Mouse (Mus musculus) midbrain, embryonic 11.5 days (tissue): ENCODE measurements around the gene Nhsl1. TPM values are rescaled to one million over a fixed set of nuclear protein-coding genes. Genes with fewer than 3 reads are reported as not detected.
A peak's percentile ranks its signal among the peaks of the same experiment; 100 is the strongest.

Experiments
- ATAC-seq: fragments of 200-750 bp; cut with Nextera tagmentation; 2 replicates; pipeline ENCODE4 v1.8.0; 2017; ENCODE audit warnings: moderate TSS enrichment, moderate library complexity; ENCODE audit not compliant: low FRiP score
- DNase-seq: peaks from one replicate; pipeline ENCODE4 v3.0.0; 2015; ENCODE audit warnings: low spot score; ENCODE audit errors: missing footprints
- H3K27ac ChIP-seq: fragments of 300-500 bp; sonication (generic); 2 replicates; pipeline ENCODE4 v1.5.1; 2014; ENCODE audit warnings: low read depth, low read length
- H3K27me3 ChIP-seq: fragments of 300-500 bp; sonication (generic); 2 replicates; pipeline ENCODE4 v1.6.1; 2014; ENCODE audit warnings: mild to moderate bottlenecking, low read length, moderate library complexity, mixed read lengths; ENCODE audit not compliant: control insufficient read depth, insufficient read depth
- H3K36me3 ChIP-seq: fragments of 300-500 bp; sonication (generic); 2 replicates; pipeline ENCODE4 v1.6.1; 2014; ENCODE audit warnings: mild to moderate bottlenecking, low read length, moderate library complexity, mixed read lengths; ENCODE audit not compliant: control insufficient read depth, insufficient read depth
- H3K4me1 ChIP-seq: fragments of 300-500 bp; sonication (generic); 2 replicates; pipeline ENCODE4 v1.6.1; 2014; ENCODE audit warnings: low read length; ENCODE audit not compliant: control insufficient read depth, insufficient read depth
- H3K4me2 ChIP-seq: fragments of 300-500 bp; sonication (generic); 2 replicates; pipeline ENCODE4 v1.6.1; 2014; ENCODE audit warnings: mild to moderate bottlenecking, moderate library complexity
- H3K4me3 ChIP-seq: fragments of 300-500 bp; sonication (generic); 2 replicates; pipeline ENCODE4 v1.5.1; 2014; ENCODE audit warnings: low read depth, low read length
- H3K9ac ChIP-seq: fragments of 300-500 bp; sonication (generic); 2 replicates; pipeline ENCODE4 v1.6.1; 2014; ENCODE audit warnings: low read length
- H3K9me3 ChIP-seq: fragments of 300-500 bp; sonication (generic); 2 replicates; pipeline ENCODE4 v1.6.1; 2016; ENCODE audit warnings: low read length; ENCODE audit not compliant: control insufficient read depth
- WGBS: fragments of 180-500 bp; shearing (Covaris S2); extraction: QIAGEN DNeasy Blood & Tissue Kit; methylation state at CpG from one replicate; pipeline ENCODE4 v1.1.7; 2014; 5-methylcytosine and 5-hydroxymethylcytosine counted together
- polyA plus RNA-seq: library from polyadenylated mRNA; unstranded; fragments of >200 nt; fragmentation: Nextera tagmentation; extraction: Ambion mirVana; gene quantifications from 2 replicates; pipeline ENCODE4 v1.2.1, GENCODE M21; 2014

Nhsl1 gene
- polyA plus RNA-seq, 1 experiment from 2014 or later = 15.3 TPM

GRCm38 (mm10) chr10:18337725-18338124 lies 18.9 kb downstream of the Nhsl1 start:
- ATAC-seq (no peak), DNase-seq (no peak)
- no peaks in the 10 kb centered on the region for H3K36me3 ChIP-seq
- H3K4me1 ChIP-seq = peaks cover 13% of the 10 kb centered on the region; the same call in 1 of the 2 replicates
- no peak overlapping the region for H3K4me2 ChIP-seq
- no peak overlapping the region for H3K27ac ChIP-seq
- no peak overlapping the region for H3K9ac ChIP-seq
- WGBS = 84% methylated on average over 5 of the region's 5 CpGs
- H3K9me3 ChIP-seq = no peaks in the 10 kb centered on the region
- H3K27me3 ChIP-seq = no peaks in the 10 kb centered on the region
- no peak overlapping the region for H3K4me3 ChIP-seq

GRCm38 (mm10) chr10:18339386-18339785 lies 20.6 kb downstream of the Nhsl1 start:
- H3K27me3 ChIP-seq = no peaks in the 10 kb centered on the region
- H3K4me1 ChIP-seq = peaks cover 11% of the 10 kb centered on the region; the same call in 1 of the 2 replicates
- ATAC-seq (no peak), DNase-seq (no peak)
- no peak overlapping the region for H3K4me2 ChIP-seq
- H3K4me3 ChIP-seq = no peak overlapping the region
- no peaks in the 10 kb centered on the region for H3K36me3 ChIP-seq
- 86% methylated on average over 6 of the region's 6 CpGs for WGBS
- no peak overlapping the region for H3K27ac ChIP-seq
- H3K9me3 ChIP-seq = no peaks in the 10 kb centered on the region
- no peak overlapping the region for H3K9ac ChIP-seq

GRCm38 (mm10) chr10:18340930-18341329 lies 22.1 kb downstream of the Nhsl1 start:
- no peak overlapping the region for H3K27ac ChIP-seq
- peak; percentile 63 for ATAC-seq
- no peak overlapping the region for H3K4me3 ChIP-seq
- peaks cover 9% of the 10 kb centered on the region; the same call in 1 of the 2 replicates for H3K4me1 ChIP-seq
- no peak overlapping the region for H3K9ac ChIP-seq
- H3K4me2 ChIP-seq = no peak overlapping the region
- WGBS = 80% methylated on average over 1 of the region's 1 CpGs
- H3K36me3 ChIP-seq = no peaks in the 10 kb centered on the region
- no peaks in the 10 kb centered on the region for H3K9me3 ChIP-seq
- no peak for DNase-seq
- H3K27me3 ChIP-seq = no peaks in the 10 kb centered on the region

- Histone ChIP-seq H3K4me2 (peak overlapping the region; percentile 23; the same call in 1 of the 2 replicates), H3K36me3 (no peaks in the 10 kb centered on the region), H3K27me3 (no peaks in the 10 kb centered on the region), H3K4me1 (peaks cover 9% of the 10 kb centered on the region; the same call in 1 of the 2 replicates), H3K4me3 (no peak overlapping the region), H3K9me3 (no peaks in the 10 kb centered on the region), H3K9ac (no peak overlapping the region), H3K27ac (no peak overlapping the region)
- ATAC-seq (peak; percentile 67; the same call in 1 of the 2 replicates), DNase-seq (peak; percentile 89)
- WGBS = 26% methylated on average over 15 of the region's 15 CpGs
These were observed 22.8 kb downstream of the Nhsl1 start for GRCm38 (mm10) chr10:18341444-18342196.

GRCm38 (mm10) chr10:18347231-18347630 lies 28.4 kb downstream of the Nhsl1 start:
- no peaks in the 10 kb centered on the region for H3K9me3 ChIP-seq

GRCm38 (mm10) chr10:18350781-18351180 lies 32.0 kb downstream of the Nhsl1 start:
- H3K9me3 ChIP-seq = no peaks in the 10 kb centered on the region
- 84% methylated on average over 4 of the region's 4 CpGs for WGBS
- no peaks in the 10 kb centered on the region for H3K27me3 ChIP-seq
- H3K27ac ChIP-seq = no peak overlapping the region
- no peak overlapping the region for H3K4me3 ChIP-seq
- no peaks in the 10 kb centered on the region for H3K4me1 ChIP-seq
- ATAC-seq (no peak), DNase-seq (no peak)
- no peak overlapping the region for H3K4me2 ChIP-seq
- H3K36me3 ChIP-seq = no peaks in the 10 kb centered on the region
- H3K9ac ChIP-seq = no peak overlapping the region

More at GRCm38 (mm10) chr10:18347231-18347630, 28.4 kb downstream of the Nhsl1 start:
- no peak for DNase-seq
- Histone ChIP-seq H3K4me2 (no peak overlapping the region), H3K4me3 (no peak overlapping the region), H3K27me3 (no peaks in the 10 kb centered on the region), H3K36me3 (no peaks in the 10 kb centered on the region), H3K27ac (no peak overlapping the region), H3K4me1 (no peaks in the 10 kb centered on the region; the same call in 1 of the 2 replicates), H3K9ac (no peak overlapping the region)
- ATAC-seq = no peak
- 91% methylated on average over 15 of the region's 15 CpGs for WGBS

- DNase-seq = no peak
- WGBS = 91% methylated on average over 5 of the region's 5 CpGs
These were observed 34.2 kb downstream of the Nhsl1 start for GRCm38 (mm10) chr10:18352937-18353336.

GRCm38 (mm10) chr10:18354103-18354502 lies 35.3 kb downstream of the Nhsl1 start:
- no peak overlapping the region for H3K27ac ChIP-seq
- H3K4me1 ChIP-seq = no peaks in the 10 kb centered on the region
- ATAC-seq (no peak), DNase-seq (no peak)
- no peak overlapping the region for H3K4me2 ChIP-seq
- H3K4me3 ChIP-seq = no peak overlapping the region
- no peaks in the 10 kb centered on the region for H3K36me3 ChIP-seq
- 84% methylated on average over 8 of the region's 8 CpGs for WGBS
- H3K9me3 ChIP-seq = no peaks in the 10 kb centered on the region
- H3K9ac ChIP-seq = no peak overlapping the region
- no peaks in the 10 kb centered on the region for H3K27me3 ChIP-seq

More at GRCm38 (mm10) chr10:18352937-18353336, 34.2 kb downstream of the Nhsl1 start:
- Histone ChIP-seq H3K4me1 (no peaks in the 10 kb centered on the region), H3K36me3 (no peaks in the 10 kb centered on the region), H3K9me3 (no peaks in the 10 kb centered on the region), H3K27me3 (no peaks in the 10 kb centered on the region), H3K4me3 (no peak overlapping the region), H3K27ac (no peak overlapping the region), H3K9ac (no peak overlapping the region), H3K4me2 (no peak overlapping the region)
- ATAC-seq = no peak

GRCm38 (mm10) chr10:18356461-18356860 lies 37.7 kb downstream of the Nhsl1 start:
- Histone ChIP-seq H3K4me3 (no peak overlapping the region), H3K27ac (no peak overlapping the region), H3K9me3 (no peaks in the 10 kb centered on the region), H3K9ac (no peak overlapping the region), H3K36me3 (no peaks in the 10 kb centered on the region), H3K4me2 (no peak overlapping the region), H3K4me1 (no peaks in the 10 kb centered on the region), H3K27me3 (no peaks in the 10 kb centered on the region)
- ATAC-seq (no peak), DNase-seq (no peak)
- 88% methylated on average over 6 of the region's 6 CpGs for WGBS
